Mouse (Mus musculus) C2C12 (cell line): ENCODE results near the gene Schip1. TPM values are rescaled to one million over a fixed set of nuclear protein-coding genes. Genes with fewer than 3 reads are reported as not detected.
A peak's percentile ranks its signal among the peaks of the same experiment; 100 is the strongest.

Experiments
- H3K27me3 ChIP-seq: one replicate; pipeline ENCODE4 v1.6.1; 2011; ENCODE audit not compliant: control insufficient read depth, insufficient read depth, insufficient read length
- H3K36me3 ChIP-seq: one replicate; pipeline ENCODE4 v1.6.1; 2011; ENCODE audit not compliant: control insufficient read depth, insufficient read depth
- H3K4me3 ChIP-seq: one replicate; pipeline ENCODE4 v1.5.1; 2011; ENCODE audit warnings: mild to moderate bottlenecking, control low read depth; ENCODE audit not compliant: poor library complexity, insufficient read depth, severe bottlenecking
- H3K79me2 ChIP-seq: one replicate; pipeline ENCODE4 v1.6.1; 2011; ENCODE audit not compliant: control insufficient read depth, insufficient read depth
- H3K79me3 ChIP-seq: one replicate; pipeline ENCODE4 v1.6.1; 2011; ENCODE audit warnings: low read depth, control low read depth
- H3ac ChIP-seq: one replicate; pipeline ENCODE3; 2011; ENCODE audit warnings: low read depth; ENCODE audit not compliant: control insufficient read depth, insufficient read length
- CEBPB ChIP-seq: IDR thresholded peaks from one replicate; pipeline ENCODE4 v1.6.1; 2011; ENCODE audit warnings: low read depth, mild to moderate bottlenecking, control low read depth, moderate library complexity
- CTCF ChIP-seq: IDR thresholded peaks from one replicate; pipeline ENCODE4 v1.5.1; 2011; ENCODE audit not compliant: control insufficient read depth, insufficient read depth, insufficient read length
- FOSL1 ChIP-seq: IDR thresholded peaks from one replicate; pipeline ENCODE4 v1.8.0; 2011; ENCODE audit warnings: mild to moderate bottlenecking, low read length; ENCODE audit not compliant: poor library complexity, insufficient read depth, severe bottlenecking
- MAX ChIP-seq: IDR thresholded peaks from one replicate; pipeline ENCODE4 v1.6.1; 2011; ENCODE audit warnings: mild to moderate bottlenecking, control low read depth
- MYOD1 ChIP-seq: IDR thresholded peaks from one replicate; pipeline ENCODE4 v1.6.1; 2011; ENCODE audit warnings: low read depth; ENCODE audit not compliant: control insufficient read depth, insufficient read length
- MYOG ChIP-seq: IDR thresholded peaks from one replicate; pipeline ENCODE4 v1.6.1; 2011; ENCODE audit not compliant: control insufficient read depth, insufficient read length; ENCODE audit errors: extremely low read depth
- USF1 ChIP-seq: IDR thresholded peaks from one replicate; pipeline ENCODE4 v1.6.1; 2011; ENCODE audit warnings: low read depth, mild to moderate bottlenecking, control low read depth, moderate library complexity
- polyA plus RNA-seq: library from polyadenylated mRNA; unstranded; fragments of >200 nt; fragmentation: generic; extraction: Trizol; gene quantifications from one replicate; pipeline ENCODE4 v1.2.1, GENCODE M21; 2012; ENCODE audit warnings: missing spikeins

Gene Schip1
- polyA plus RNA-seq, 1 experiment: 28.6 TPM

- Histone ChIP-seq H3K4me3 (peak overlapping the region; percentile 71), H3K79me2 (peaks cover 31% of the 10 kb centered on the region), H3ac (peak overlapping the region; percentile 26), H3K79me3 (peaks cover 20% of the 10 kb centered on the region), H3K27me3 (no peaks in the 10 kb centered on the region), H3K36me3 (peaks cover 9% of the 10 kb centered on the region)
- TF ChIP-seq MYOD1: no peak
- no peak for TF ChIP-seq FOSL1
- no peak for TF ChIP-seq MAX
- TF ChIP-seq USF1: no peak
- TF ChIP-seq CTCF: no peak
- TF ChIP-seq CEBPB: no peak
- TF ChIP-seq MYOG: no peak
Measured at GRCm38 (mm10) chr3:68492513-68492912, 427.9 kb downstream of the Schip1 start.

GRCm38 (mm10) chr3:68493170-68493585, 428.6 kb downstream of the Schip1 start:
- TF ChIP-seq MYOG (no peak), USF1 (no peak), CTCF (no peak), MAX (no peak), MYOD1 (no peak), FOSL1 (no peak), CEBPB (no peak)
- peak overlapping the region; percentile 71 for H3K4me3 ChIP-seq
- peak overlapping the region; percentile 76 for H3ac ChIP-seq
- peaks cover 12% of the 10 kb centered on the region for H3K36me3 ChIP-seq
- no peaks in the 10 kb centered on the region for H3K27me3 ChIP-seq
- H3K79me2 ChIP-seq: peaks cover 37% of the 10 kb centered on the region
- H3K79me3 ChIP-seq: peaks cover 27% of the 10 kb centered on the region

GRCm38 (mm10) chr3:68493586-68494295, 429.1 kb downstream of the Schip1 start:
- Histone ChIP-seq H3K27me3 (no peaks in the 10 kb centered on the region), H3K4me3 (peak overlapping the region; percentile 71), H3K79me2 (peaks cover 43% of the 10 kb centered on the region), H3ac (peak overlapping the region; percentile 98), H3K79me3 (peaks cover 33% of the 10 kb centered on the region), H3K36me3 (peaks cover 17% of the 10 kb centered on the region)
- TF ChIP-seq MYOD1: no peak
- TF ChIP-seq MYOG: no peak
- no peak for TF ChIP-seq FOSL1
- peak; percentile 31 for TF ChIP-seq CTCF
- peak; percentile 35 for TF ChIP-seq MAX
- no peak for TF ChIP-seq CEBPB
- TF ChIP-seq USF1: no peak

GRCm38 (mm10) chr3:68494296-68495095, 429.9 kb downstream of the Schip1 start:
- H3K27me3 ChIP-seq: no peaks in the 10 kb centered on the region
- peak overlapping the region; percentile 71 for H3K4me3 ChIP-seq
- TF ChIP-seq MYOD1: no peak
- no peak for TF ChIP-seq MYOG
- TF ChIP-seq FOSL1: no peak
- no peak for TF ChIP-seq CEBPB
- TF ChIP-seq MAX: no peak
- TF ChIP-seq CTCF: no peak
- no peak for TF ChIP-seq USF1
- peak overlapping the region; percentile 98 for H3ac ChIP-seq
- peaks cover 20% of the 10 kb centered on the region for H3K36me3 ChIP-seq
- peaks cover 40% of the 10 kb centered on the region for H3K79me3 ChIP-seq
- peaks cover 50% of the 10 kb centered on the region for H3K79me2 ChIP-seq

- TF ChIP-seq FOSL1: peak; percentile 5
- TF ChIP-seq MYOD1: no peak
- H3K79me2 ChIP-seq: peaks cover 58% of the 10 kb centered on the region
Measured at GRCm38 (mm10) chr3:68495096-68495735, 430.6 kb downstream of the Schip1 start.

More at GRCm38 (mm10) chr3:68495096-68495735, 430.6 kb downstream of the Schip1 start:
- Histone ChIP-seq H3K79me3 (peaks cover 46% of the 10 kb centered on the region), H3K27me3 (no peaks in the 10 kb centered on the region), H3K36me3 (peaks cover 20% of the 10 kb centered on the region), H3ac (peak overlapping the region; percentile 98), H3K4me3 (peak overlapping the region; percentile 71)
